ENCODE assay signal across 22 mouse cellular contexts in genomic region chr17:84940017-84940731, GRCm38 (mm10). TPM values are rescaled to one million over a fixed set of nuclear protein-coding genes. Genes with fewer than 3 reads are reported as not detected.
DNase-seq lines count a peak whose midpoint lies in the region; ATAC-seq and TF ChIP-seq lines count a peak whose summit lies in the region.
"Had no signal": no experiment of that assay in that cellular context is flagged by ENCODE, and none has a peak within 500 bp of the region (broad histone marks: within the 10 kb centered on the region; RNA-seq: fewer than 3 reads in every experiment).

No protein-coding gene starts in this region.

- H3K4me2 ChIP-seq in midbrain, embryonic 11.5 days = no peak overlapping the region
- no peak overlapping the region for H3K4me2 ChIP-seq in liver, embryonic 16.5 days (ENCODE audit: low read depth, low read length)
- H3K4me2 ChIP-seq in intestine, postnatal 0 days (replicated peaks; ENCODE audit: low read depth) = no peak overlapping the region
- H3K4me2 ChIP-seq: heart, embryonic 12.5 days had no signal

- no peak for TF ChIP-seq CTCF in intestine, postnatal 0 days (IDR thresholded peaks at IDR 0.05; ENCODE audit: low read depth)

- WGBS in midbrain, embryonic 11.5 days = 85% methylated on average over 9 of the region's 9 CpGs
- WGBS in midbrain, embryonic 10.5 days = 82% methylated on average over 9 of the region's 9 CpGs
- 32% methylated on average over 9 of the region's 9 CpGs for WGBS in liver, embryonic 16.5 days (ENCODE audit: insufficient replicate concordance)
- 41% methylated on average over 9 of the region's 9 CpGs for WGBS in intestine, postnatal 0 days

- 0 out of 2 replicates have a peak, but pooled peaks cover 3% of the 10 kb centered on the region for H3K9me3 ChIP-seq in midbrain, embryonic 11.5 days (ENCODE audit: control insufficient read depth, low read length)
- no peaks in the 10 kb centered on the region for H3K9me3 ChIP-seq in midbrain, embryonic 10.5 days (replicated peaks)
- H3K9me3 ChIP-seq in liver, embryonic 16.5 days (replicated peaks; ENCODE audit: control insufficient read depth, low read length) = peaks cover 3% of the 10 kb centered on the region; the same call in 1 of the 2 replicates
- H3K9me3 ChIP-seq in intestine, postnatal 0 days (ENCODE audit: control insufficient read depth) = no peaks in the 10 kb centered on the region; the same call in 1 of the 2 replicates
- H3K9me3 ChIP-seq: heart, embryonic 12.5 days; limb, embryonic 10.5 days had no signal

- no peaks in the 10 kb centered on the region for H3K36me3 ChIP-seq in midbrain, embryonic 11.5 days (ENCODE audit: control insufficient read depth, insufficient read depth, low read length)
- H3K36me3 ChIP-seq in midbrain, embryonic 10.5 days = no peaks in the 10 kb centered on the region
- no peaks in the 10 kb centered on the region for H3K36me3 ChIP-seq in liver, embryonic 16.5 days (ENCODE audit: control insufficient read depth, insufficient read depth)
- H3K36me3 ChIP-seq in intestine, postnatal 0 days (ENCODE audit: control insufficient read depth, insufficient read depth) = no peaks in the 10 kb centered on the region
- H3K36me3 ChIP-seq: heart, embryonic 12.5 days; limb, embryonic 10.5 days had no signal

- no peaks in the 10 kb centered on the region for H3K4me1 ChIP-seq in midbrain, embryonic 11.5 days (ENCODE audit: control insufficient read depth, insufficient read depth, low read length)
- H3K4me1 ChIP-seq in midbrain, embryonic 10.5 days = no peaks in the 10 kb centered on the region
- peaks cover 48% of the 10 kb centered on the region for H3K4me1 ChIP-seq in liver, embryonic 16.5 days (ENCODE audit: control insufficient read depth, low read depth, low read length)
- no peaks in the 10 kb centered on the region for H3K4me1 ChIP-seq in intestine, postnatal 0 days (replicated peaks; ENCODE audit: control insufficient read depth, insufficient read depth, low read length)

- H3K4me3 ChIP-seq in midbrain, embryonic 11.5 days (ENCODE audit: low read depth, low read length) = no peak overlapping the region
- no peak overlapping the region for H3K4me3 ChIP-seq in midbrain, embryonic 10.5 days
- H3K4me3 ChIP-seq in liver, embryonic 16.5 days (ENCODE audit: low read depth, low read length) = no peak overlapping the region
- H3K4me3 ChIP-seq in intestine, postnatal 0 days (ENCODE audit: low read depth, low read length) = no peak overlapping the region
- H3K4me3 ChIP-seq: heart, embryonic 12.5 days; limb, embryonic 10.5 days had no signal

- DNase-seq in adrenal gland, postnatal 14 days = peak; percentile 64
- no peak for DNase-seq in adrenal gland, postnatal 25 days
- peak; percentile 47 for DNase-seq in midbrain, embryonic 11.5 days (ENCODE audit: low spot score, missing footprints)
- no peak for DNase-seq in midbrain, embryonic 10.5 days (ENCODE audit: low spot score)
- DNase-seq: cerebellum, adult 8-10 months; cerebellum, postnatal 36 days; embryo, embryonic 11 days; gastrocnemius, postnatal 10 days; heart, adult 18-20 months; heart, postnatal 14 days; kidney, adult 11 months; lung, postnatal 10 days; midbrain, embryonic 14.5 days; retina, postnatal 1 day; right cerebral cortex, postnatal 25 days; spleen, adult 18-20 months had no signal

- no peak overlapping the region for H3K27ac ChIP-seq in midbrain, embryonic 11.5 days (ENCODE audit: low read depth, low read length)
- no peak overlapping the region for H3K27ac ChIP-seq in midbrain, embryonic 10.5 days (replicated peaks)
- H3K27ac ChIP-seq in liver, embryonic 16.5 days (ENCODE audit: low read length) = peak overlapping the region; percentile 59
- no peak overlapping the region for H3K27ac ChIP-seq in intestine, postnatal 0 days (ENCODE audit: low read depth, low read length)
- H3K27ac ChIP-seq: limb, embryonic 10.5 days had no signal

- no peaks in the 10 kb centered on the region for H3K27me3 ChIP-seq in midbrain, embryonic 11.5 days (ENCODE audit: control insufficient read depth, insufficient read depth, low read length)
- no peaks in the 10 kb centered on the region for H3K27me3 ChIP-seq in midbrain, embryonic 10.5 days (ENCODE audit: low read depth, poor library complexity, severe bottlenecking)
- no peaks in the 10 kb centered on the region for H3K27me3 ChIP-seq in liver, embryonic 16.5 days (ENCODE audit: control insufficient read depth, insufficient read depth, low read depth, low read length)
- H3K27me3 ChIP-seq in intestine, postnatal 0 days (replicated peaks; ENCODE audit: control insufficient read depth, insufficient read depth, low read length) = no peaks in the 10 kb centered on the region
- H3K27me3 ChIP-seq: heart, embryonic 12.5 days had no signal

- ATAC-seq in midbrain, embryonic 11.5 days (ENCODE audit: low FRiP score) = no peak
- no peak for ATAC-seq in liver, embryonic 16.5 days (ENCODE audit: low read depth)
- ATAC-seq in cerebellum, adult (ENCODE audit: insufficient number of reproducible peaks, low FRiP score, low TSS enrichment) = no peak
- no peak for ATAC-seq in intestine, postnatal 0 days
- ATAC-seq: forebrain, embryonic 14.5 days had no signal

- no peak overlapping the region for H3K9ac ChIP-seq in midbrain, embryonic 11.5 days (ENCODE audit: low read length)
- H3K9ac ChIP-seq in liver, embryonic 16.5 days (ENCODE audit: low read depth, low read length) = no peak overlapping the region
- no peak overlapping the region for H3K9ac ChIP-seq in intestine, postnatal 0 days (ENCODE audit: low read depth, low read length)
- H3K9ac ChIP-seq: heart, embryonic 12.5 days had no signal

RNA-seq across cellular contexts. Expression of gene Ppm1b, which starts 16.4 kb away (rescaled TPM):
- 120 and 135 TPM in 2 replicates for total RNA-seq in adrenal gland, postnatal 14 days (2021)
- 143 and 172 TPM in 2 replicates for total RNA-seq in adrenal gland, postnatal 25 days (2021)
- 99.3 and 102 TPM in 2 replicates for polyA plus RNA-seq in midbrain, embryonic 11.5 days (2014; fragmentation: Nextera tagmentation; extraction: Ambion mirVana)
- polyA plus RNA-seq in midbrain, embryonic 10.5 days (2016; fragmentation: Nextera tagmentation; extraction: Ambion mirVana) = 58.0 and 67.2 TPM in 2 replicates
- 45.5 and 46.1 TPM in 2 replicates for polyA plus RNA-seq in liver, embryonic 16.5 days (2015; fragmentation: Nextera tagmentation; extraction: Ambion mirVana)
- 59.2 and 64.3 TPM in 2 replicates for polyA plus RNA-seq in intestine, postnatal 0 days (2015; fragmentation: Nextera tagmentation; extraction: Ambion mirVana)

Comparison
In these comparisons a context has a peak if more than half of its experiments do, and no peak if none do; other contexts are left out.
1. DNase-seq: peak in adrenal gland, postnatal 14 days (single experiment) and midbrain, embryonic 11.5 days (single experiment); none in adrenal gland, postnatal 25 days (single experiment) and midbrain, embryonic 10.5 days (single experiment).